11 mouse cellular contexts compared by ENCODE assay signal in genomic region chr15:51071132-51071656, GRCm38 (mm10).
DNase-seq lines count a peak whose midpoint lies in the region; ATAC-seq lines count a peak whose summit lies in the region.
"Had no signal": no experiment of that assay in that cellular context is flagged by ENCODE, and none has a peak within 500 bp of the region (broad histone marks: within the 10 kb centered on the region; RNA-seq: fewer than 3 reads in every experiment).

No protein-coding gene starts in this region.

- H3K4me1 ChIP-seq in forebrain, embryonic 16.5 days (replicated peaks; ENCODE audit: control insufficient read depth, insufficient read depth, low read length): peaks cover 8% of the 10 kb centered on the region

- ATAC-seq in forebrain, embryonic 16.5 days: no peak

- H3K9ac ChIP-seq in forebrain, embryonic 16.5 days (replicated peaks; ENCODE audit: low read depth, low read length): no peak overlapping the region

- H3K27me3 ChIP-seq in forebrain, embryonic 16.5 days (replicated peaks; ENCODE audit: control insufficient read depth, insufficient read depth, low read length): no peaks in the 10 kb centered on the region

- intact Hi-C loops in heart, postnatal 25 days (cut with DNase I): no loop called here

- WGBS in forebrain, embryonic 16.5 days: 38% methylated on average over 10 of the region's 10 CpGs

- peak overlapping the region; percentile 31 for H3K4me2 ChIP-seq in forebrain, embryonic 16.5 days (ENCODE audit: low read length)

- H3K9me3 ChIP-seq in forebrain, embryonic 16.5 days (ENCODE audit: control insufficient read depth, low read length): no peaks in the 10 kb centered on the region

- no peak overlapping the region for H3K27ac ChIP-seq in forebrain, embryonic 16.5 days (ENCODE audit: low read length)

- H3K4me3 ChIP-seq in forebrain, embryonic 16.5 days (replicated peaks; ENCODE audit: low read length): 0 out of 2 replicates have a peak overlapping the region, but pooled peaks have one; percentile 3

- H3K36me3 ChIP-seq in forebrain, embryonic 16.5 days (ENCODE audit: control insufficient read depth, insufficient read depth): no peaks in the 10 kb centered on the region

- DNase-seq in heart, adult 11 months: peak; percentile 89
- no peak for DNase-seq in heart, postnatal 25 days (ENCODE audit: low spot score)
- DNase-seq in retina, postnatal 1 day: peak; percentile 3
- no peak for DNase-seq in retina, embryonic 14.5 days (ENCODE audit: low spot score)
- peak; percentile 19 for DNase-seq in urinary bladder, postnatal 25 days (ENCODE audit: low spot score)
- no peak for DNase-seq in adrenal gland, adult 2 months
- DNase-seq in lung, postnatal 36 days: no peak
- DNase-seq: adrenal gland, postnatal 14 days; liver; spleen, adult 18-20 months had no signal

Comparison
In these comparisons a context has a peak if more than half of its experiments do, and no peak if none do; other contexts are left out.
1. DNase-seq: peak in heart, adult 11 months (single experiment), retina, postnatal 1 day (single experiment) and urinary bladder, postnatal 25 days (single experiment); none in heart, postnatal 25 days (single experiment), retina, embryonic 14.5 days (single experiment), adrenal gland, adult 2 months (single experiment) and lung, postnatal 36 days (single experiment).